Mouse (Mus musculus) spleen, adult 12 weeks (tissue): ENCODE data around the gene Mtmr3.

Experiments used
- DNase-seq: peaks from one replicate; pipeline ENCODE4 v3.0.0; 2022; ENCODE audit warnings: low spot score

The Mtmr3 gene

GRCm38 (mm10) chr11:4464186-4464585 lies 130.5 kb downstream of the Mtmr3 start:
- no peak for DNase-seq

GRCm38 (mm10) chr11:4462868-4463267 lies 131.8 kb downstream of the Mtmr3 start:
- DNase-seq, result no peak

- DNase-seq, result no peak
Observed at GRCm38 (mm10) chr11:4461154-4461553, 133.5 kb downstream of the Mtmr3 start.

GRCm38 (mm10) chr11:4460615-4461014 lies 134.0 kb downstream of the Mtmr3 start:
- no peak for DNase-seq

GRCm38 (mm10) chr11:4454895-4455535 lies 139.6 kb downstream of the Mtmr3 start:
- DNase-seq, result no peak

- no peak for DNase-seq
Observed at GRCm38 (mm10) chr11:4452467-4453184, 142.0 kb downstream of the Mtmr3 start.

GRCm38 (mm10) chr11:4451116-4451515 lies 143.5 kb downstream of the Mtmr3 start:
- peak; percentile 21 for DNase-seq

- DNase-seq, result no peak
Observed at GRCm38 (mm10) chr11:4446195-4446868, 148.3 kb downstream of the Mtmr3 start.

- DNase-seq, result no peak
Observed at GRCm38 (mm10) chr11:4442280-4442679, 152.4 kb downstream of the Mtmr3 start.

GRCm38 (mm10) chr11:4440978-4441377 lies 153.7 kb downstream of the Mtmr3 start, which contains the start of gene Hormad2:
Gene Hormad2, minus strand, starts transcription at chr11:4441105.
- no peak for DNase-seq

- no peak for DNase-seq
Observed at GRCm38 (mm10) chr11:4438211-4438610, 156.5 kb downstream of the Mtmr3 start.

GRCm38 (mm10) chr11:4437318-4437717 lies 157.3 kb downstream of the Mtmr3 start:
- no peak for DNase-seq

- no peak for DNase-seq
Observed at GRCm38 (mm10) chr11:4436631-4437030, 158.0 kb downstream of the Mtmr3 start.

- no peak for DNase-seq
Observed at GRCm38 (mm10) chr11:4434461-4434860, 160.2 kb downstream of the Mtmr3 start.
